Mouse (Mus musculus) liver, adult (tissue): ENCODE results near the gene Pbx1.

Experiments used
- GATA4 ChIP-seq: IDR thresholded peaks from 2 replicates; pipeline ENCODE4 v1.6.1; 2014; ENCODE audit warnings: mild to moderate bottlenecking, low read length; ENCODE audit not compliant: insufficient replicate concordance

Pbx1 gene

DNA sequence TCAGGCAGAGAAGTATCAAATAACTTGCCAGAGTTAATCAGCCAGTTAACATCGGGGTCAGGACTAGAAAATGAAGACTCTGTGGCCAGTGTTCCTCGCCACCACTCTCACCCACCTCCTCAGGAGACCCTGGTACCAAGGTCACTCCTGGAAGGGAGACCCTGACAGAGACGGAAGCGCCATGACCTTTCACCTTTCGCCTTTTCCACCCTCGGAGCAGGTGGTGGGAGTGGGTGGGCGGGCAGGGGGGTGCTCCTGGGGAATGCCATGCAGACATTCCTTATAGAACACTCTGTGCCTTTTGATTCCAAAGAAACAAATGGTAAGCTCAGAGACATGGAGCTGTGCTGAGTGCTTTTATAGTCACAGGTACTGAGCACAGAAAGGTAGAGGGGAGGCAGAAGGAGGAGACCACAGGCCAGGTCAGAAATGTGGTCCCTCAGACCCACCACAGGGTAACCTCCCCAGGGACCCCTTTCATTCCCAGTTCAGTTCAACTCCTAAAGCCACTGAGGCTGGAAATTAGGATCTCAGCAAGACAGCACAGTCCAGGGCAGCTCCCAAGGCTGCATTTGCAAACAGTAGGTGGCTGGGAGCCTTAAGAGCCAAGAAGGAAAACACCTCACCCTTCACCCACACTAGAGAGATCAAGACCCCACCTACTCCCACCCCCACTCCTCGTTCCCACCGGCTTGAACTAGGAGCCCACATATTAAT lies 49.8 kb downstream of the Pbx1 start:
- no peak for TF ChIP-seq GATA4

DNA sequence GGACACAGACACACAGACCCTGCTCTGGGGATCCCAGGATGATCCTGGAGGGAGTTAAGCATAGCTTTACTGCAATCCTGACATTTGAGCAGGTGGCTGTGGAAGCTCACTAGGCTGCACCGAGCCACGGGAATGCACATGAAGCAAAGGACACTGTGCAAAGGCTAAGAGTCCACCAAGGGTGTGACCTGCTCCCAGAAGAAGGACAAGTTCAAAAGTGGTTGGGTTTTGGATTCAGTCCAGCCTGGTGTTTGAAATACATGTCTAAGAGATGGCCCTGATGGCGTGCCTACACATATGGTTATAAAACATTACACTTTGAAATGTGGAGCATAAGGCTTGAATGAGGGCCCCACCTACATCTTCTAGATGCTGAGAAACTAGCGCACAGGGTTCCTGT lies 50.6 kb downstream of the Pbx1 start:
- TF ChIP-seq GATA4 = no peak

- no peak for TF ChIP-seq GATA4
These were observed 51.8 kb downstream of the Pbx1 start for GRCm38 (mm10) chr1:168380241-168380770.

GRCm38 (mm10) chr1:168377650-168378049 lies 54.4 kb downstream of the Pbx1 start:
- no peak for TF ChIP-seq GATA4

- no peak for TF ChIP-seq GATA4
These were observed 55.7 kb downstream of the Pbx1 start for GRCm38 (mm10) chr1:168376330-168376729.

DNA sequence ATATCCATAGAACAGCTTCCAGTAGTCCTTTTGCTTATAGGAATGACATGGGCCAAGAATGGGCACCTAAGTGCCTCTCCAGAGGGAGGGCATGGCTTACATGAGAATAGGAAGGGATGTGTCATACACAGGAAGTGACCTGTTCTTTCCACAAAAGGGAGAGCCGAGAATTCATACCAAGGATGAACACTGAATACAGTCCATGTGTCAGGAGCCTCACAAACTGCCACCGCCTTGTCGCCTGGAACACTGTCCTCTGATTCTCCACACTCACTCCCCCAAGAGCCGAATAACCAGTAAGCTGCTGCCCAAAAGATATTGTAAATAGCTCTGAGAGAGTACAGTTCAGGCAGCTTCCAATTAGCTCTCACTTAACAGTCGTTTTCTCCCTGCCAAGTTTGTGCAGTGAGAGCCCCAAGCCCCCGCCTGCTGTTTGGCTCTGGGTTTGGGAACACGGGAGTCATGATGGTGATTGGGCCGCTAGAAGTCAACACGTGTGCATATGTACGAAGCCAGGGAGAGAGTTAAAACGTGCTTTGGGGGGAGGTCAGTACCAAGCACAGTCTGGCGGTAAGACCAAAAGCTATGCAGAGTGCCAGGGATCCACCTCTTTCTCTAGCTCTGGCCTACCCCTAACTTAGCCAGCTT lies 57.0 kb downstream of the Pbx1 start:
- no peak for TF ChIP-seq GATA4

GRCm38 (mm10) chr1:168372089-168372488 lies 60.0 kb downstream of the Pbx1 start:
- TF ChIP-seq GATA4 = no peak

DNA sequence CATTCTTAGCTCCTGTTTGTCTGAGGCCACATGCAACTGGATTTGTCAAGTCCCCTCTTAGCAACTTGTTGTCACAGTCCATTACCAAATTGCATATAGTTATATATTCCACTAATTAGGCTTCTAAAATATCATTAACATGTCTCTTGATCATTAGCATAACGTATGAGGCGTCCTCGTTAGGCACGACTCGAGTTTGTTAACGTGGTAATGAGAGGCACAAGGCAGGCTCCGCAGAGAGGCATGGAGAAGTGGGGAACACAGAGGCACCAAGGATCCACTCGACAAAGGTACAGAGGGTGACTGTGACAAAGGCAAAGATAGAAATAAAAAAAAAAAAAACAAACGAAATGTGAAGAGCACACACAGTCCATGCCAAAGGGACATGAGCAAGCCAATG lies 61.1 kb downstream of the Pbx1 start:
- no peak for TF ChIP-seq GATA4

GRCm38 (mm10) chr1:168366261-168366660 lies 65.8 kb downstream of the Pbx1 start:
- TF ChIP-seq GATA4 = no peak

DNA sequence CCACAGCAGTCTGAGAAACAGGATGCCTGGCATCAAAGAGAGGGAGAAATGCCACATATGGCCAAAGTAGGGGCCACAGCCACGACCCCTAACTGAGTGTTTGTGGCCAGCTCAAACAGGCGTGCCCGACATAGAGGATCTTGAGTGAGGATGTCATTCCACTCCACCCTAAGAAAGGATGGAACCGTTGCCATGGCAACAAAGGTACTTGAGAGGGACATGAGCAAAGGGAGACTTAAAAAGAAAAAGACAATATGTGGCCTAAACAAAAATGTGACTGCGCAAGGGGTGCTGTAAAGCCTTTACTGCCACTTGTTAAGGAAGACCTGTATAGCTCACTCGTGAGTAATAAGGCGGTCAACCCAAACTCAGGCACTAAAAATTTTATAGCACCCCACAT lies 67.7 kb downstream of the Pbx1 start:
- TF ChIP-seq GATA4 = no peak

GRCm38 (mm10) chr1:168363053-168363452 lies 69.0 kb downstream of the Pbx1 start:
- TF ChIP-seq GATA4 = no peak

GRCm38 (mm10) chr1:168362464-168362863 lies 69.6 kb downstream of the Pbx1 start:
- TF ChIP-seq GATA4 = peak; percentile 74; the same call in 1 of the 2 replicates

DNA sequence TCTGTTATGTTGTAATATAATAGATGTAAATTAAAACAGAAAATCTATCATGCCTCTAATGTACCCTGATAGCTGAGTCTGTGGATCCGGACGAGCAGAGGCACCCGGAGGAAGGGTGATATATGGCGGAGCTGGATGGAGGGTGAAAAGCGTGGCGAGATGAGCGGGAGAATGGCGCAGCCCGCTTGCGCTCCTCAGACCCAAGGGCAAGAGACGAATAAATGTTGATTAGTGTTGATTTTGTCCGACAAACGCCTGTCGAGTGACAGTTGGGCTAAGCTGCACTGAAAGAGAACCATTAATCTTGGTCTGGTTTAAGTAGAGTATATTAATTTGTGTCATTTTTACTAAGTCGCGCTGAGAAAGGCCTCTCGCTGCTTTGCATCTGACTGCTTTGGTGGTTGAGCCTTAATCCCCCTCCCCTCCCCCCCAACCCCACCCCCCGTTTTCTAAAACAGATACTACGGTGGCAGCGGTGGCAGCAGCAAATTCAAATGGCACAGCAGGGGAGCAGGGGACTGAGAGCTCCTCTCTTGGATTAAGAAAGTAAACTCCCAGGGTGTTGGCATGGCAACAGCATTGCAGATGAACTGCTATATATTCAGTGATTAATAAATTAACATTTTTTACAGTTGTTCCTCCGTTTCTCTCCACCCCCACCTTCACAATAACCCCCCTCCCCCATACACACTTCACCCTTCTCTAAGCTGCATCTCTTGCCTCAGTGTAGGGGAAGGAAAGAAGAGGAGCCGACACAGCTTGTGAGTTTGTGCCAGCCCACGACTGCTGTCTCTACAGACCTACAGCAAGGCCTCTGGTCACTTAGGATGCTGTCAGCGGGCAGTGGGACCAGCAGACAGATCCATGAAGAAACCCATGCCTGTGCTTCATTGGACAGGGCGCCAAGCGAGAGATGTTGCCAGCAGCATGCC lies 74.1 kb downstream of the Pbx1 start:
- no peak for TF ChIP-seq GATA4

DNA sequence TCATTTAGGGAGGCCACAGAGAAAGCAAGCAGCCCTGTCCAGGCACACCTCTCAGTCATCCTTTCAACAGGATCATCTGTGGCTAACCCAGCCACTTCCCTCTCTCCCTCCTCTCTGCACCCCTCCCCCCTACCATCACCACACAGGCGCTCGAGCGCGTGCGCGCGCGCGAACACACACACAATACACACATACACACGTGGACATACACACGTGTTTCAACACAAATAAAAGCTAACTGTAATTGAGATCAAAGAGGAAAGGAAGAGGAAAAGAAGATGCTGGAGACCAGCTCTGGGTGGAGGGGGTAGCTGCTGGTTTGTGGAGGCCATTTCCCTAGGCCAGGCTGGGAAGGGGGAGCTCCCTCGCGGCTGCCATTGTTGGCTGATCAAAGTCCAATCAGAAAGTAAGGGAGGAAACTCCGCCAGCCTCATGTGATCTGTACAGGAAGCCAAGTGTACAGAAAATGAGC lies 75.1 kb downstream of the Pbx1 start:
- no peak for TF ChIP-seq GATA4

DNA sequence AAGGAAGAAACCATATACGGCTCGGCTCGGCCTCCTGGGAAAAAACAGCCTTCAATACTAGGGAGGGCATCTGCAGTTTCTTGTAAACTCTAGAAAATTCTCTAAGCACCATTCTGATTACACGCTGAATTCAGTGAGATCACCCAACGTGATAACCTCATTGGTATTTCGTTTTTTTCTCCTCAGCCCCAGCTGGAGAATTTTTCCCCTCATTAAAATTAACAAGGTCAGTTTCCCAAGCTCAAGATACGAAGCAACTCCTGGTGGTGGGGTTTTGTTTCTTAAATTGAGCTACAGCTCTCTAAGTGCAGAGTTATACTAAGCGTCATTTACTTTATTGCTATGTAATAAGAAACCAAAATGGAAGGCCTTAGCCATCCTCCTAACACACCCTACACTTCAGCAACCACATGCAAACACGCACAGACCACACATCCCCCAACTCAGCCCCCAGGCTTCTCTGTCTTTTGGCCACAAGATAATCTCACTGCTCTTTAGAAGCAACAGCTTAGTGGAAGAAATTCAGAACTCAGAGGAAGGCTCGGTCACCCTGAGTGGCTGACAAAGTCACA lies 76.0 kb downstream of the Pbx1 start:
- TF ChIP-seq GATA4 = no peak

DNA sequence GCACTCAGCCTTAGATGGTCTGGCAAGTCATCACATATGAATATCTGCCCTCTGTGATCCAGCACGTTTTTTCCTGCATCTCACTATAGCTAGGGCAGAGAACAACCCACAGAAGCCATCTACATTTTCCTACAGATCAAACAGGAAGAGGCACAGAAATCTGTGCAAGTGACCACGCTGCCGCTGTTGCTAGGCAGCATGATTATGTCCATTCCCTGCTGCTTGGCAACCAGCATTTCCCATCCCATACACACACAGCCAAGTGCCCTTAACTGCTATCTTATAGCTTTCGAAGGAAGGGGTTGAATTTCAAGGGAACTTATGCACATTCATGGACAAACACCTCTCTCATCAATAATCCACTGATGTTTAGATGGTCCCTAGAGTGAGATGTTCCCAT lies 77.1 kb downstream of the Pbx1 start:
- TF ChIP-seq GATA4 = no peak
